Mouse (Mus musculus): ENCODE results near the gene Il12b. TPM values are rescaled to one million over a fixed set of nuclear protein-coding genes. Genes with fewer than 3 reads are reported as not detected.
A peak's percentile ranks its signal among the peaks of the same experiment; 100 is the strongest.

Gene Il12b
- total RNA-seq (2022) = not detected

DNA sequence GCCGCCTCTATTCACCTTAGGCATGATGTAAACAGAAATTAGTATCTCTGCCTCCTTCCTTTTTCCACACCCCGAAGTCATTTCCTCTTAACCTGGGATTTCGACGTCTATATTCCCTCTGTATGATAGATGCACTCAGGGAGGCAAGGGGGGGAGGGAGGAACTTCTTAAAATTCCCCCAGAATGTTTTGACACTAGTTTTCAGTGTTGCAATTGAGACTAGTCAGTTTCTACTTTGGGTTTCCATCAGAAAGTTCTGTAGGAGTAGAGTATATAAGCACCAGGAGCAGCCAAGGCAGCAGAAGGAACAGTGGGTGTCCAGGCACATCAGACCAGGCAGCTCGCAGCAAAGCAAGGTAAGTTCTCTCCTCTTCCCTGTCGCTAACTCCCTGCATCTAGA, at the start of gene Il12b:
Gene Il12b, plus strand, starts transcription at position 301 of the 400 bp plus-strand sequence.
- no peak for DNase-seq (ENCODE audit: low spot score)

- DNase-seq (ENCODE audit: low spot score) = no peak
Observed at GRCm38 (mm10) chr11:44354860-44355470, 44.9 kb upstream of the Il12b start.

DNA sequence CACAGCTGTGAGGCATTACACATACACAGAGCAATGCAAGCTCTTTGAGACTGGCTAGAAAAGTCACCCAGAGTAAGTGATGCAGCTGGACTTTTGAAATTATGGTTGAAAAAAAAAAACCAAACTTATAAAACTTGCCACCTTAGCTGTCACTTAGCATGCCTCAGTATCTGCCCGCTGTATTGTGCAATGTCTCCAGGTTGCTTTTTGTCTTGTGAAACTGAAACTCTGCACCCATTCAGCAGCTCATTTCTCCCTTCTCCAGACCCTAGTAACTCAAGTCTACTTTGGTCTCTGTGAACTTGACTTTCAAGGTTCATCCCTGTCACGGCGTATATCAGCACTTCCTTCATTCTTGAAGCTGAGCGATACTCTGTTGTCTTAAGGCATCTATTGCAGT, 43.7 kb upstream of the Il12b start:
- DNase-seq (ENCODE audit: low spot score) = no peak

GRCm38 (mm10) chr11:44364536-44364935, 35.3 kb upstream of the Il12b start:
- DNase-seq (ENCODE audit: low spot score) = peak; percentile 52

DNA sequence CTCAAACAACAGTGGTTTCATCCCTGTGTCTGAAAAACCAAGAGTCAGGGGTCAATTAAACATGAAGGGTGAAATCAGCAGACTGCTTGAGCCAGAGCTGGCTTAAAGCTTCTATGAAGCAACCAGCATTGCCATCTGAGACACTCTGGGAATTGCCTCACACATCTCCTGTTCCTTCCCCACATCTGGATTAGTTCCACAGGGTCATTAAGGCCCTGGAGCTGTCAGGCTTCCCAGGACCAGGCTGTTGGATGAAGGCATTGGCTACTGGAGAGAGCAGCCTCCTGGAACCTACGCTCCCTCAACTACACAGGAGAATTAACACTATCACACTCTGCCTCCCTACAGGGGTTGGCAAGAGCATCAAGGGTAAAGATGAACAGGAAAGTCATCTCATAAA, 32.2 kb upstream of the Il12b start:
- DNase-seq (ENCODE audit: low spot score) = peak; percentile 20

GRCm38 (mm10) chr11:44372856-44373255, 27.0 kb upstream of the Il12b start:
- DNase-seq (ENCODE audit: low spot score) = no peak

DNA sequence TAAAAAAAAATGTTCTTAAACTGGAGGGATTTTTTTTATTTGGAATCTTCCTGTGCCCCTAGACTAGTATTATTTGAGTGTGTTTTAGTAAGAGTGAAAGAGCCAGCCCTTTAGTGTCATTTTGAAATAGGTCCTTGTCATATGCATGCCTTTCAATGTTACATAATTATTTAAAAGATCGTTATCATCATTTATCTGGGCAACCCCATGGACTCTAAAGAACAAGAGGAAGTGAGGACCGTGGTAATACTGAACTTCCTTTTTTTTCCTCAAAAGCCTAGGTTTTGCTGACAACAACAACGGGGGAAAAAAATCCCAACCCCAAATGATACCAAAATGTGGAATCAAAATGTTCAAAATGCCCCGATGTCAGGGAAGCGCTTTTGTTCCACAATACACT, 22.0 kb upstream of the Il12b start:
- no peak for DNase-seq (ENCODE audit: low spot score)

- DNase-seq (ENCODE audit: low spot score) = no peak
Observed at GRCm38 (mm10) chr11:44380432-44381051, 19.3 kb upstream of the Il12b start.

DNA sequence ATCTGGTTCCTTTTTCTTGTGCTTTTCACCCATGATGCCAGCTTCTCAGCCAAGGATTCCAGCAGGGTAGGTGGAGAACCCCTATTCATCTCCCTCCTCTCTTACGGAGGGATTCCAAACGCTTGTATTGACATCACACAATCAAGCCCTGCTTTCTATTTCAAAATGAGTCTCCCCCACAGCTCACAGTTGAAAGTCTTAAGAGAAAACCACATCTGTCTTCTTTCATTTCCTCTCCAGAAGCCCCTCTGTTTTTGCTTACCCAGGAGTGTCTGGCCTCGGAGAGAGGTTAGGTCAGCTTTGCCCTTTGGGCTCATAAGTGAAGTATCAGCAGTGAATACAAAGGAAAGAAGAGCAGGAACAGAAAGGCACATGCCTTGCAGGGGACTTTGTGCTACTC, 17.7 kb upstream of the Il12b start:
- DNase-seq (ENCODE audit: low spot score) = no peak

- DNase-seq (ENCODE audit: low spot score) = no peak
Observed at GRCm38 (mm10) chr11:44387031-44387430, 12.8 kb upstream of the Il12b start.

GRCm38 (mm10) chr11:44389993-44390701, 9.7 kb upstream of the Il12b start:
- DNase-seq (ENCODE audit: low spot score) = no peak

DNA sequence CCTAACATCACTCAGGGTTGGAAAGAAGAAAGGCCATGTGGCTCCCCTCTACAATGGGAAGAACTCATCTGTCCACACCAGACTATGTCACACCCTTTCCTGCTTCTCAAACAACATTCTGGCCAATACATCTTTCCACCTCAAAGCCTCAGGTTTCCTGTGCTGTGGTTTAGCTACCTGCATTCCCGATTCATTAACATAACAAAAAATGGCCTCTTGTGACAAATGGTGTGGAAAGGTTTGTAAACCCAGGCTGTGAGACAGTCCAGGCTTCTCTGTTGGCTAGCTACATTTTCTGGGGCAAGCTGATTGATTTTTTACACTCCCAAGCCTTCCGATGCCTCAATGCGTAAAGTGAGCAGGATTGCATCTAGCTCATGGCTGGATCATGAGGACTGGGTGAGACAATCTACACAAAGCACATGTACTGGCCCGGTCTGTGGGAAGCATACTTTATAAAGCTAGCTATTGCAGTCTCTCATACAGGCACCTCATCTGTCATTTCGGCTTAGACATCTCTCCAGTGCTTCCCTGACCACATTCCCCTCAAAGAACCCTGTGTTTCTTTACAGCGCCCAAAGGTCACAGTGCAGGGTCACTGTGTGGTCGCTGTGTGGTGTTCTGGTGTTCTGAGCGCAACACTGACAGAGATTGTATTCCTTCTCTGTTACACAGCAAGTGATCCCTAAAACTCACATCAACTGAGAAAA, 6.6 kb upstream of the Il12b start:
- DNase-seq (ENCODE audit: low spot score) = no peak

GRCm38 (mm10) chr11:44395401-44395800, 4.5 kb upstream of the Il12b start:
- DNase-seq (ENCODE audit: low spot score) = no peak

DNA sequence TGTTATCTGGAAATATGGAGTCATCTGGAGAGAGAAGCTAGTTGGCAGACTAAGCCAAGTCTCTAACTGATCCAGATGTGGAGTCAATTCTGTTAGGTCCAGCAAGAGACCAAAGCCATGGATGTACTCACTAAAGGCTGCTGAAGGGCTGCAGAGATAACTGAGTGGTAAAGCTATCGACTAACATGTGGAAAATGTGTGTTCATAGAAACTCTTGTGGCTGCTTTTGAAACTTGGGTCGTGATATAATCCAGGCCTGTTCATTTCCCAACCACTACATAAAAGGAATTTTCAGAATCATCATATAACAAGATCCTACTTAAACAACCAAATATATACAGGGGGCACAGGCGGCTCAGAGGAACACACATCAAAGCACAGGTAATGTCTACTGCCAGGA, 2.3 kb upstream of the Il12b start:
- DNase-seq (ENCODE audit: low spot score) = no peak

- no peak for DNase-seq (ENCODE audit: low spot score)
Observed at GRCm38 (mm10) chr11:44398356-44398755, 1.5 kb upstream of the Il12b start.

DNA sequence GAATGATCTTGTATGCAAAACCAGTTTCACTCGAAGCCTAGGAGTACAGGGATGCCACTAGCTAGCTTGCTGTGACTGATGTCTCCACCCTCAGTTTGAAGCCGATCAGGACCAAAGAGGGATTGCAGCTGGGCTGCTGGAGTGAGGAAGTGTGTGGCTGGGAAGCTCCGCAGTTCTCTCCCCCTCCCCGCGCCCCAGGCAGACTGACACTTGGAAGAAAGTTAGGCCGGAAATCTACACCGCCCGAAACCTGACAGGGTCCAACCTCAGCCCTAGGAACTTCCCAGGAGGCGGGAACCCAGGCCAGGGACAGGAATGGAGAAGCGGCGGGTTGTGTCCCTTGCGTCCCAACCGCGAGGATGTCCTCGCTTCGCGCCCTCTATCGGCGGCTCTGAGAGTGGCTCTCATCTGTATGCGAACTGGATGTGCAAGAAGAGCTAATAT, 1.1 kb upstream of the Il12b start:
- DNase-seq (ENCODE audit: low spot score) = peak; percentile 71

DNA sequence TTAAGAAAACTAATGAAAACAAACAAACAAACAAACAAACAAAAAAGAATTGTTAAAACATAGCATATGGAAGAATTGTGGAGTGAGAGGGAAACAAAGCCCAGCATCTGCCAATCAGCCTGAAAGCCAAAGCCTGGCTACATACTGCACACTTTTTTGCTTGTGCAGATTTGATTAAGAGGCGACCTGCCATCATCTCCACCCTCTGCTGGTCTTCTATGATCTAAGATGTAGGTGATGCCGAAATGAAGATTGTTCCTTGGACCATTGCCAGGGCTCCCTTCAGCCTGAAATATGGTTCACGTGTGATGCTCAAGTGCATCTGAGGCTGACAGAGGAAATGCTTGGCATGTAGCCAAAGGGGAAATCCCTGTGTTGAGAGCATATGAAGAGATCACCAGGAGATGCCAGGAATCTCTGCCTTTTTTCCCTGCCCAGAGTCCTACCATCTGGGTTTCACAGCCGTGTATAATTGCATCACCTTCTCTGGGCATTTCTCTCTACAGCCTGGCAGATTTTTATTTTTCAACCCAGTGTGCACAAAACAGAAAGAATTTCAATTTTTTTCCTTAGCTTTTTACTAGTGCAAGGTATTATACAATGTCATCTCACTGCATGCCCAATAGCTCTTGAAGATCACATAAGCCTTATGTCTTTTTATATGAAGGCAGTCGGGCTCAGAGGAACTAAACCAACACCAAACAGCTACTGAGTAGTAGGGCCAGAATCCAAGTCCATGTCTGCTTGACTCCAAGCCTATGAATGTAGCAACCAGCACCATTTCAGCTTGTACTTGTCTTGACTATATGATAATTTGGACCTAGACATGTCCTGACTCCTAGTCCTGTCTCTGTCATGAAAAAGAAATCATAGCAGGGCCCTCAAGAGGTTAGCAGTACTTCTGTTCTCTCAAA, 2.0 kb downstream of the Il12b start:
- DNase-seq (ENCODE audit: low spot score) = no peak

- no peak for DNase-seq (ENCODE audit: low spot score)
Observed at GRCm38 (mm10) chr11:44405113-44405512, 5.2 kb downstream of the Il12b start.

DNA sequence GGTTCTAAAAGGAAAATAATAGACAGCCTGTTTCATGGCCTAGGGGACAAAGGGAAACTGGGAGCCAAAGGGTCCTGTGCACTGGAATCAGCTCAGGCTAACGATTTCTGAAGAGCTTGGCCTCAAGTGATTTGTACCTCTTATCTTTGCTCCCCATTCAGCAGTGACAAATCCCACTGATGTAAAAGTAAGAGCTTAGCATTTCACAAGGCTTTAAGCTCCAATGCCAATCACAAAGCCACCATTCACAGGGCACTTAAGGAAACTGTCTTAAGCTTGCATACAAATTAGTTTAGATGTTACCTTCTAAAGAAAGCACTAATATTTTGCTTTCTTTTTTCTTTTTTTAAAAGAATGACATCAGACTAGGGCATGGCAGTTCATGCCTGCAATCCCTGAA, 6.1 kb downstream of the Il12b start:
- DNase-seq (ENCODE audit: low spot score) = no peak

- no peak for DNase-seq (ENCODE audit: low spot score)
Observed at GRCm38 (mm10) chr11:44406457-44406856, 6.6 kb downstream of the Il12b start.

- no peak for DNase-seq (ENCODE audit: low spot score)
Observed at GRCm38 (mm10) chr11:44408626-44409025, 8.8 kb downstream of the Il12b start.
